Mouse (Mus musculus): ENCODE measurements around the gene Gm10282.

DNA sequence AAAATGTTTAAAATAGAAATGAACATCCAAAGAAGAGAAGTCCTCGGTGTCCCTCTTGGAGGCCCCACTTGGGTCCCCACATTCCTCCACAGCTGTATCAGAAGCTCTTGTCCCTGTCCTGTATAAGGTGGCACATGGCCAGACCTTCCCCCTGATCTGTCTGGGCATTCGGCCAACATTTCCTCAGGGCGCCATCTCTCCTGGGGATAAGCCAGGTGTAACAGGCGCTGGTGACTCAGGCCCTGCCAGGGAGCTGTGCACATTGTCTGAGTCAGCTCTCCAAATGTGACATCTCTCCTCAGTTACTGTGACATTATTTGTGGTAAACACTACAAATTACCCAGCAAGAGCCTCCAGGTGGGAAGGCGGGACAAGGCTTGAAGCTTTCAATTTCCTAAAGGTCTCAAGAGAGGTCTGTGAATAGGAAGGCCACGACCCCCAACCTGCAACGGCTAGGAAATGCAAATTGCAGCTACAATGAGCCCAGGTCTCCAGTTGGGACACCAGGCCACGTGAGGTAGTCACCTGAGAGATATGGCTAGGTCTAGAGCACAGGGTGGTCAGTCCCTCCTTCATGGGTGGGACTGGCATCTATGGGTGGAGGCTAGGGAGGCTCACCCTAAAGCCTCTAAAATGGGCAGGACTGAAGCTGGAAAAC is 5.9 kb upstream of the Gm10282 start:
- no peak for TF ChIP-seq CTCF (IDR thresholded peaks at IDR 0.05; ENCODE audit: low read depth)
- no peak for TF ChIP-seq EP300 (optimal IDR thresholded peaks at IDR 0.05)

Measured in stomach, postnatal 0 days (tissue).